Mouse (Mus musculus) fibroblast of lung, adult 2 months (primary cell): ENCODE data around the gene Slc1a6.
A peak's percentile ranks its signal among the peaks of the same experiment; 100 is the strongest.
"Not testable (repeated sequence)": the region's sequence is repeated elsewhere in the genome, so short reads cannot be mapped to it uniquely, and the experiment has no call there.

Experiments used
- DNase-seq: peaks from one replicate; pipeline ENCODE4 v3.0.0-alpha.2; 2011; ENCODE audit warnings: low read depth

Gene Slc1a6

DNA sequence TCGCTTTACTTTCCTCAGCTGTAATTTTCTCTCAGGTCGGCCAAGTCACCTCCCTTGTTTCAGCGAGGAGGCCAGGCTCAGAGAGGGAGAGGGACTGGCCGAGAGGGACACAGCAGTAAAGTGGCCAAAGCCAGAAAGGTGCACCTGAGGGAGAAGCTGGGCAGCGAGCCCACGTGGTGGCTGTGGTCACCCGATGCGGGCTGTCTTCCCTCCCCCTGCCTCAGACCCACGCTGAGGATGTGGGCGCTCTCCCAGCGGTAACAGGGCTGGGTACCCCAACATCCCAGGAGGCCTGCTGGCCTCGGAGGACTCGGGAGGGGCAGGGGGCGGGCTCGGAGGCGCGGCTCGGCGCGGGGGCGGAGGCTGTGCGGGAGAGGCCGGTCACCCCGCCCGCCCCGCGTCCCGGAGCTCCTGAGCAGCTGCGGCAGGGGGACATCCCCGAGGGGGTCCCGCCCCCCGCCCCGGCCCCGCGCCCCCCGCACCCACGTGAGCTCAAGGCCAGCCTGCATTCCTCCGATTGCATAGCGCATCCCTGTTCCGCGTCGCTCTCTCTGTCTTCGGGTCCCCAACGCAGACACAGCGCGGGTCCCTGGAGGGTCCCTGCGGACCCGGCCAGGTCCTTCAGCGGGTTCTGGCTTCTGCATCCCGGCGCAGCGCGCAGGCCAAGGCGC is at the start of gene Slc1a6:
Slc1a6 (plus strand) TSS at position 516 of the 671 bp plus-strand sequence.
- no peak for DNase-seq

DNA sequence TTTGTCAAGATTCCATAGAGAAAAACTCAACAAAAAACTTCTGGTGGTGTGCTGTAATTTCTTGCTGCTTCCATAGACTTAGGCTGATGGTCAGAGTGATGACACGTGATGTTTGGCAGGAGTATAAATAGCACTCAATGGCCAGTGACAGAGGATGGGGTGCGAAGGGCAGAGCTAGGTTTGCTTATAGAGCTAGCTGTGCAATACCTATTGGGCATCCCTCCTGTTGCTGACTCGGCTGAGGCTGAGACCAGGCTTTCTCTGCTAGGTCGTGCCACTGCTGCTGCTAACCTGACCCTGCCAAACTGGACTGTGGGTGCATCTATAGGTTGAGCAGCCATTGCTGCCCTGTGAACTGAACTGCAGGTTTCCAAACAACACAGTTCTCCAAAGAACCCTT is 40.5 kb upstream of the Slc1a6 start:
- no peak for DNase-seq

DNA sequence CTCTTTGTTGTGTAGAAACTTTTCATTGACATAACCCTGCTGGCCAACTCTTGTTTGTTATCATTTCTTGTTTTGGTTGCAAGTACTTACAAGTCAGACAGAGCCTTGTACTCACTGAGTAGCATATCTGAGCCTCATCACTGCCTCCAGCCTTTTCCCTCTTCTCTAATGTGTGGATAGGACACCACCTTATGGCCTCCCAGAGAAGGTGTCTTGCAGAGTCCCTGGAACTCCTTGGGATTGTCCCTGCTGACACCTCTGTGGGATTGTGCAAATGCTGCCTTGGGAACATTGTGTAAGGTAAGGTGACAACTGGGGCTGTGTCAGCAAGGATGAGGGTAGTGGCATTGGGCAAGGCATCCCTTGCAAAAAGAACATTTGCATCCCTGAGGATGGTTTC is 36.6 kb upstream of the Slc1a6 start:
- DNase-seq: no peak

DNA sequence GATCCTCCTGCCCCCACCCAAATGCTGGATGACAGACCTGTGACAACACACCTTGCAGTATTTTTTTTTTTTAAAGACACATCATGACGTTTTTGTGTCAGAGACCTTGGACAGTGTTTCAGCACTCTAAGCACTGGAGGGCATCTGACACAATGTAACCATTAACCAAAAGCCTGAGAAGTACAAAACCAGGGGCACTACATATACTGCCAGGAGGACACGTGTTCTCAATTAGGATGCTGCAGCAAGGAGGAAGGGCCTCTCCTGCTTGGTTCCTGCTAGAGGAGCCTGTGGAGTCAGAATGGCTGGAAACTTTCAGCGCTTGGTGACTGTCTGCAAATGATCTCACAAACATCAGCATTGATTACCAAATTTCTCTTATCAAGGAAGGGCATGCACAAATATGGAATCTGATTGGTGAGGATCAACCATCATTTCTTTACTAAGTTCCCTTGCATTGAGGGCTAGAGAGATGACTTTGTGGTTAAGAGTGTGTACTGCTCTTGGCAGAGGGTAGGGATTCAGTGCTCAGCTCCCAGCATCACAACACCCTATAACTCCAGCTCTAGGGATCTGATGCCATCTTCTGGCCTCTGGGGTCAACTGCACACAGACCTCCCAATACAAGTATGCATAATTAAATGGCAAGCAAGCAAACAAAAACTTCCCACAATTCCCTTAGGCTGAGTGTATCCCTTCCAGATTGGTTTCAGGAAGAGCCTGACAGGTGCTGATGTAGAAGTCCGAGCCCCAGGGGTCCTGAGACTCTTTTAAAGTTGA is 34.7 kb upstream of the Slc1a6 start:
- DNase-seq: no peak

DNA sequence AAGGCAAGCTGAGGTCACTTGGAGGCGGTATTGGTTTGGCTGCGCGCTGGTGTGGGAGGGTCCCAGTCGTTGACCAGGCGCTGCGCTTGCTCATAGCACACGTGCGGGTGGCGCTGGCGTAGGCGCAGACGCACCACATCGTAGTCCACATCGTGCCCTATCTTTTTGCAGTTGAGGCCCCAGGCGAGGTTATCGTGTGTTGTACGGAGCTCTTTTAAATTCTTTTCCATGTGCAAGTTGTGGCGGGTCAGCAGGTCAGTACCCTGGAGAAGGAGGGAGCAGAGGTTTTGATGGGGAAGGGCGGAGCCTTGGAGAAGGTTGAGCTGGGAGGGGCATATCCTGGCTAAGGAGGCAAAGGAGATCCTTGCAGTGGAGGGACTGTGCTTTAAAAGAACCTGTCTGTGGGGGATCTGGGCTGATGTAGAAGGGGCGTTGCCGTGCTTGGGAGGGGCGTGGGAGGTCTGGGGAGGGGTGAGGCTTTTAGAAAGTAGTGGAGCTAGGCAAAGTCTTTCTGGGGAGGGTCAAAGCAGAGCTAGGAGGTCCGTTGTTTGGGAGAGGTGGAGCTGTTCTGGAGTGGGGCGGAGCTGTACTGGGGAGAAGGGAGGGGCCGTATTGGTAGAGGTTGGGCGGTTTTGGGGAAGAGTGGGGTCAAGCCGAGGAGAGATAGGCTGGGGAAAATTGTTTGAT is 33.1 kb upstream of the Slc1a6 start:
- DNase-seq: no peak

DNA sequence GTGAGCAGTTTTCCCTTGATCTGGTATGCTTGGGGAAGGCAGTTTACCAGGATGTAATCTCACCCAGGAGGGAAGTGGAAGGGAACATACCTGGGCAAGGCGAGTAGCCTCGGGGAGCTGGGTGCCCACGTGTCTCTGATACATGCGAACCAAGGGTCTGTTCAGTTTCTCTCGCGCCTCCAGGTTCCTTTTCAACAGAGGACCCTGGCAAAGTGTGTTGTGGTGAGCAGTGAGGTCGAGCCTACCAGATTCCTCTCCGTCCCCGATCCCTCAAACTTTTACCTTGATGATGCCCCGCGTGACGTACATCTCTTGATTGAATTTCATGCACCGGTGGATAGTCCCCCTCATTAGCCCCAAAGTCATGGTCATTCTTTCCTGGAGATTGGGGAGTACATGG is 32.1 kb upstream of the Slc1a6 start:
- no peak for DNase-seq

DNA sequence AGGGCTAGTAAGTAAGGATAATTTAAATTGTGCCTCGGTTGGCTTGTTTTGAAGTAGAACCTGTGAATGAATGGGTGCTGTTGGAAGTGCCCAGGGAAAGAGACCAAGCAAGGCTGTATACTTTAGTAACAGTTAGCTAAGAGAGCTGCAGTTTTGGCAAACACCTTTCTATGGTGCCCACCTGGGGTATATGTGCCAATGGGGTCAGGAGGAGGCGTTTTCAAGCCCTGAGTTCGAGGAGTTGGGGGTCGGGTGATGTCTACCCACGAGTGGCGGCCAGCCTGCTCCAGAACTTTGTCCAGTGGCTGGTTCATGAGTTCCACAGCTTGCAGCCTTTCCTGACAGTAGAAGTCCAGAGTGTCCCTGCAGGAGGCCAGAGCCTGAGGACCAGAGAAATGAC is 31.4 kb upstream of the Slc1a6 start:
- DNase-seq: no peak

DNA sequence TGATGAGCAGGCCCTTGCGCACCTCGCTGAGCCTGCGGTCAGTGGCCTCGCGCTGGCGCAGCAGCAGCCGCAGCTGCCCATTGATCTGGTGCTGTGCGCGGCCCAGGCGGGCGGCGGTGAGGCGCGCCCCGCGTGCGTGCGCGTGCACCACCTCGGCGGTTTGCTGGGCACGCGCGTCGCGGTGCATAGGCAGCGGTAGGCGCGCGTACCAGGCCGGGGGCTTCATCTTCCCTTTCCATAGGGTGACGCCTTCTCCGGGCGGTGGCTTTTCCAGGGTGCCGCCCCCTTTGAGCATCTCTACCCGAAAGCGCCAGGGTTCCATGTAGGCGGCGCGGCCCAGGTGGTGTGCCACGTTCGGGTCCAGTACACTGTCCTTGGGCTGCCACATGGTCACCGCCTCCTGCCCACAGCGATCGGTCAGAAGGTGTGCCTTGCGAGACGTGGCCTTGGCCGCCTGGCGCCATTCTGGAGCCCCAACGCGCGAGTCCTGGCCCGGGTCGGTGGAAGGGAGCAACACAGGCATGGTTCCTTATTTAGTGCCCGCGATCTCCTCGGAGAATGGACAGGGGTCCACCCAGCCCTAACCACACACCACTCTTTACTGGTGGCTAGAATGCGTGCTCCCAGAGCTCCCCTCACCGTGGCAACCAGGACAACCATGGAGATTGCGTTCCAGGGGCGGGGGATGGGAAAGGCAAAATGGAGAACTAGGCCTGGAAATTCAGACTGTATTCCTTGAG is 27.7 kb upstream of the Slc1a6 start, which contains the start of gene Ccdc105:
Ccdc105 (minus strand) TSS at position 614 of the 740 bp plus-strand sequence.
- no peak for DNase-seq

DNA sequence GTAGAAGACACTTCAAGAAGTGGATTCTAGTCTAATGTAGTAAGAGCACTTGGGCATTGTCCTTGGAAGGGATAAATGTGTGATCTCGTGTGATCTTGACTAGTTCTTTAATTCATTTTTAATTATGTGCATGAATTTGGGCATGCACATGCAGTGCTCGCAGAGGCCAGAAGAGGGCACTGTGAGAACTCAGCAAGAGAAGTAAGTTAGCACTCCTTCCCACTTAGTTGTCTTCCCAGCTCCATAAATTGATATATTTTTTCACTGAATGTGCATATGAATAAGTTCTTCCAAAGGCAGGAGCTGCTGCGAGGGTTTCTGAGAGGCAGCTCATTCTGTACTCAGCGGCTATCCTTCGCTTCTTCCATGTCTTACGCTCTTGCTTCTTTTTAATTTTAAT is 24.3 kb upstream of the Slc1a6 start:
- peak; percentile 40 for DNase-seq

DNA sequence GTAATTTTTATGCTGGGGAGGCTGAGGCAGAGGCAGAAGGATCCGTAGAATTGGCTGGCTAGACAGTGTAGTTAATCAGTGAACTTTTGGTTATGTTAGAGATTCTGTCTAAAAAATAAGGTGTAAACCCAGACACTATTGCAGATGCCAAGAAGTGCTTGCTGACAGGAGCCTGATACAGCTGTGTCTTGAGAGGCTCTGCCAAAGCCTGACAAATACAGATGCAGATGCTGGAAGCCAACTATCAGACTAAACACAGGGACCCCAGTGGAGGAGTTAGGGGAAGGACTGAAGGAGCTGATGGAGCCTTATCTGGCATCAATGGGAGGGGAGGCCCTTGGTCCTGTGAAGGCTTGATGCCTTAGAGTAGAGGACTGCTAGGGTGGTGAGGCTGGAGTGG is 14.7 kb upstream of the Slc1a6 start:
- no peak for DNase-seq

DNA sequence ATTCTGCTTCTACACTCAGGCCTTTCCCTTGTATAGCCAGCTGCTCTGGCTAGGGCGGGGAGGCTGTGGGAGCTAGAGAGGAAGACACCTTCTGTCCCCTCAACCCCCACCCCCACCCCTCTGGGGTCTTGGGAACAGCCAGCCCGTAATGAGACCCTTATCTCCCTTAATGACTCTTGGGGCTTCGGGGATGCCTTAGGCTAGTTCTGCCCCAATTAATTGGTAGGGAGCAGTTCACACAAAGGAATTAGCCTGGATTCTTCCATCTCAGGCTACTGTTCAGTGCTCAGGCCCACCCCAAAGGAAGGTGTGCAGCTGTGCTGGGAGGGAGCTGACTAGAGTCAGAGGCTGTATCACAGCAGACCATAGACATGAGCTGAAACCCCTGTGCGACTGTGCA is 4.5 kb upstream of the Slc1a6 start:
- no peak for DNase-seq

DNA sequence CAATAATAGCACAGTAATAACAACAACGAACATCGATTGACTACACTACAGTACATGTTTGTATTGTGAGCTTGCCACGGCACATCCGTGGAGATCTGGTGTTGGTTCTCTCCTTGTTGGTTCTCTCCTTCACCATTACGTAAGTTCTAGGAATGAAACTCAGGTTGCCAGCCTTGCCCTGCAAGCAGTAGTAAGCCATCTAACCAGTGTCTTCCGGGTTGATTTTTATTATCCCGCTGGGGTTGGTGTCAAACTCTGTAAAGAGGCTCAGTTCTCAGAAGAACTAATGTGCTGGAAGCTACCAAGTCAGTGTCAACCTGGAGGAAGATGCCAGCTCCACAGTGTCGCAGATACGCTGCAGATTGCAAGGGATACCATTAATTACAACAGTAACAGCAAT is 769 bp upstream of the Slc1a6 start:
- DNase-seq: no peak

DNA sequence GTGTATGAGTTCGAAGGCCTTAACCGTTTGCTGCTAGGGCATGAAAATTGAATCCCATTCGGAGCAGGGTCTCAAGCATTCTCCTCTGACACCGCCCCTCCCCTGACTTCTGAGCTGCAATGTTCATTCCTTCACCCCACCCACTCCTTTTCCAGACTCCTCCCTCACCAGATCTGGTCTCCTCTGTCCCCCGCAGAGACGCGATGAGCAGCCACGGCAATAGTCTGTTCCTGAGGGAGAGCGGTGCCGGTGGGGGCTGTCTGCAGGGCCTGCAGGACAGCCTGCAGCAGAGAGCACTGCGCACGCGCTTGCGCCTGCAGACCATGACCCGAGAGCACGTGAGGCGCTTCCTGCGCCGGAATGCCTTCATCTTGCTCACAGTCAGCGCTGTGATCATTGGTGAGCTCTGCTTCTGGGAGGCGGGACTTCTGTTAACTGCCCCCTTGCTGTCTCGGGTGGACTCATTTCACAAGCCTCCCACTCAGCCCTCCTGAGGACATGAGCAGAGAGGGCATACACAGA is 7.3 kb downstream of the Slc1a6 start:
- DNase-seq: peak; percentile 27

DNA sequence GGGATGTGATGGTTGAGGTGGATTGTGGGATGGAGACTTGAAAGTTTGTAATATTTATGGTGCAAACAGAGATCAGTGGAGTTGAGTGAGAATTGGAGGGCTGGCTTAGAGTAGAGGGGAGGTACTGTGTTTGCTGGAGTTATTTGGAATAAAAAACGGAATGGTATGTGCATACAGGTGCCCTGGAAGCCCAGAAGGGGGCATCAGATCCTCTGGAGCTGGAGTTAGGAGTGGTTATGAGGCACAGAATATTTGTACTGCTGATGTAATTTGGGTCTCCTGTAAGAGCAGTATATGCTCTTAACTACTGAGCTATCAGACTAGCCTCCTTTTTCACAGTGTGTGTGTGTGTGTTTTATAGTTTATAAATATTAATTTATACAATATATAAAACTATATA is 10.3 kb downstream of the Slc1a6 start:
- no peak for DNase-seq

DNA sequence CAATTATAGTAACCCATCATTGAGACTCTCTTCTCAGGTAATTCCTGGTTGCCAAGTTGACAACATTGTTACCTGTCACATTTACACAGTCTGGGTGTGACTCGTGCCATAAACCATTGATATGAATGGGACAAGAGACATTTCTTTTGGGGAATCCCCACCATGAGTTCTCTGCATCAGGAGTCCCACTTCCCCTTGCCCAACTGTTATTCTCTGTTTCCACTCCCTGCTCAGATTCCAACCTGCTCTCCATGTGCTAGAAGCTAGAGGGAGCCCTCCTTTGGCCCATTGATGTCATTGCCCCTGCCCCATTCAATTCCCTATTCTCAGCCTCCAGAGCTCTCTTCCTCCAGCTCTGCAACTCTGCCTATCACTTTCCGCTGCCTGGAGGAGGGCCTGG is 21.2 kb downstream of the Slc1a6 start:
- DNase-seq: no peak

DNA sequence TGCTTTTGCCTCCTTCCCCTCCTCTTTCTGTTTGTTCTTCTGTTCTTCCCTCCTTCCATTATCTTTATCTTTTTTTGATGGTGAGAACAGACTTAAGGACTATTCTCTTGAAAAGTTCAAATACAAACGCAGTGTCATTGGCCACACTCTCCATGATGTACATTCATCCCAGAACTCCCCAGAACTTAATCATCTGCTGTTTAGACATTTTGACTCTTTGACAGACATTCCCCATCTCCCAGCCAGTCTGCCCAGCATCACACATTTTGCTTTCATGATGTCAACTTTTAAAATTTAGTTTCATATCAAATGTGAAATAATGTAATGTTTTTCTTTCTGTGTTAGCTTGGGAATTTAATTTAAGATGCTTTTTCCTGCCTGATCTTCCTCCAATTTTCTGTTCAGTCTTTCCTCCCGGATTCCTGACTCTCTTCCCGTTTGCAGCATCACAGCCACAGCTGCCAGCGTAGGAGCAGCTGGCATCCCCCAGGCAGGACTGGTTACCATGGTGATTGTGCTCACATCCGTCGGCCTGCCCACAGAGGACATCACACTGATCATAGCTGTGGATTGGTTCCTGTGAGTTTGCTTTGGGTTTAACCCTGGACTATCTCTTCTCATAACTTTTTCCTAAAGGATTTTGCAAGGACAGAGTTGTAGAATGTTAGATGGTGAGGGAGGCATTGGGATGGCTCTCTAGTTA is 32.2 kb downstream of the Slc1a6 start:
- DNase-seq: no peak

DNA sequence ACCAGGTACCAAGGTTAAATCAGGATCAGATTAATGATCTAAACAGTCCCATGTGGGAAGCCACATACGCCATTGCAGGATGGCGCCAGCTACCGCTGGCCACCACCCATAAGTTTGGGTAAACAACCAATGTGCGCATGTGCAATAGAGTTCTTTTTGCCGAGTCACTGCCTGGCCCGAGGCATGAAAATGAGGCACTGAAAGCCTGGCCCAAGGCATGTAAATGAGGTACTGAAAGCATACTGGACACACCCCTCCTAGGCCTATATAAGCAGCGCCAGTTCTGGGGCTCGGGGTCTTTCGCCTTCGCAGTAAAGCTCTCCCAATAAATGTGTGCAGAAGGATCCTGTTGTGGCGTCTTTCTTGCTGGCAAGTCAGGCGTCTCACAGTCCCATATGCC is 60.2 kb downstream of the Slc1a6 start:
- not testable (repeated sequence) for DNase-seq

DNA sequence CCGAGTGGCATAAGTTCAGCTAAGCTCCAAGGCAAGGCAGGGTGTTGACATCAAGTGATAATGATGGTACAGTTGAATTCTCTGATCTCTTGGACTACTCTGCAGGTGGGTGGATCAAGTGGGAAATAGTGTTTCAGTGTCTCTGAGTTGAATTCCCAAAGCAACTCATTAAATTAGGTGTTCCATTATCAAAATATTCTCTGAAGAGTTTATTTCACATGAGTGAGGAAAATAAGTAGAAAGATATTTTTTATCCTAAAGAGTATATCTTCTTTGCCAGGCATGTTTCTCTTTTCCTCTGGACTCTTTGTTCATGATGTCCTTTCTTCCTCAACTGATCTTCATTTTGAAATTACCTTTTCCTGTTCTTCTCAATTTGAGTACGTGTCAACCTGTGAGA is 71.8 kb downstream of the Slc1a6 start, which contains the start of gene Olfr1356:
Olfr1356 (minus strand) TSS at position 101 of the 400 bp plus-strand sequence.
- DNase-seq: no peak
